Mouse (Mus musculus): ENCODE data around the gene Mettl2. TPM values are rescaled to one million over a fixed set of nuclear protein-coding genes. Genes with fewer than 3 reads are reported as not detected.
"Not testable (repeated sequence)": the region's sequence is repeated elsewhere in the genome, so short reads cannot be mapped to it uniquely, and the experiment has no call there.

Gene Mettl2
- polyA plus RNA-seq, 1 experiment: 4.6 TPM

DNA sequence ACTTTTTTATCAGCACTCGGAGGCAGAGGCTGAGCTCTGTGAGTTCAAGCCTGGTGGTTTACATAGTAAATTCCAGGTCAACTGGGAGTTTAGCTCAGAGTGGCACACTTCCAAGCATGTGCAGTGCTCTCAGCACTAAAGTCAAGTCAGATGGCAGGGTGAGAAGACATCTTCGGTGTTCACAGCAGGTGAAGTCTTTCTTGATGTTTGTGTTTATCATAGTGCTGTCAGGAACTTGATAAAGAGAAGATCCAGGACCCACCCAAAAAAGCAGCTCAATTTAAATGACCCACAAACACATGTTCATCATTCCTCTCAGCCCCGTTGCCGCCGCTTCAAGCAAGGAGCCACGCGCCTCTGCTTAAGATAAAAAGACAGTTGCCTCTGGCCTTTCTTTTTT, 9.5 kb downstream of the Mettl2 start:
- Histone ChIP-seq H3K27ac (ENCODE audit: insufficient read depth, low read depth, low read length) (no peak overlapping the region), H3K36me3 (ENCODE audit: control insufficient read depth, insufficient read depth, low read length) (peaks cover 66% of the 10 kb centered on the region), H3K4me3 (ENCODE audit: low read depth, low read length) (no peak overlapping the region), H3K27me3 (ENCODE audit: control insufficient read depth, insufficient read depth, low read length) (no peaks in the 10 kb centered on the region), H3K4me1 (ENCODE audit: control insufficient read depth, insufficient read depth, insufficient read length, low read length) (no peaks in the 10 kb centered on the region)
- WGBS: 91% methylated on average over 7 of the region's 7 CpGs
- TF ChIP-seq CTCF (IDR thresholded peaks at IDR 0.05; ENCODE audit: extremely low read depth, insufficient read length, insufficient replicate concordance, low read depth, low read length): no peak
- no peak for TF ChIP-seq POLR2A (IDR thresholded peaks at IDR 0.05; ENCODE audit: low read depth, low read length)

DNA sequence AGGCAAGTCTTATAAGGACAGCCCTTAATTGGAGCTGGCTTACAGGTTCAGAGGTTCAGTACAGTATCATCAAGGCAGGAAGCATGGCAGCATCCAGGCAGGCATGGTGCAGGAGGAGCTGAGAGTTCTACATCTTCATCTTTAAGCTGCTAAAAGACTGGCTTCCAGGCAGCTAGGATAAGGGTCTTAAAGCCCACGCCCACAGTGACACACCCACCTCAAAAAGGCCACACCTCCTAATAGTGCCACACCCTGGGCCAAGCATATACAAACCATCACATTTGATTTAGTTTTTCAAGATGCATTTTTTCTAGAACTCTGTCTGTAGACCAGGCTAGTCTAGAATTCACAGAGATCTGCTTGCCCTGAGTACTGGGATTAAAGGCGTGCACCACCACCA, 11.0 kb downstream of the Mettl2 start:
- H3K36me3 ChIP-seq (ENCODE audit: control insufficient read depth, insufficient read depth, low read length): peaks cover 60% of the 10 kb centered on the region
- 86% methylated on average over 2 of the region's 2 CpGs for WGBS
- not testable (repeated sequence) for H3K4me3 ChIP-seq (ENCODE audit: low read depth, low read length)

GRCm38 (mm10) chr11:105140512-105140911, 14.3 kb downstream of the Mettl2 start:
- peaks cover 38% of the 10 kb centered on the region for H3K36me3 ChIP-seq (ENCODE audit: control insufficient read depth, insufficient read depth, low read length)
- H3K4me3 ChIP-seq (ENCODE audit: low read depth, low read length); H3K4me1 ChIP-seq (ENCODE audit: control insufficient read depth, insufficient read depth, insufficient read length, low read length); H3K27me3 ChIP-seq (ENCODE audit: control insufficient read depth, insufficient read depth, low read length); H3K27ac ChIP-seq (ENCODE audit: insufficient read depth, low read depth, low read length): not testable (repeated sequence)
- WGBS: 96% methylated on average over 7 of the region's 8 CpGs

More for the DNA sequence above, 11.0 kb downstream of the Mettl2 start:
- H3K4me1 ChIP-seq (ENCODE audit: control insufficient read depth, insufficient read depth, insufficient read length, low read length); H3K27ac ChIP-seq (ENCODE audit: insufficient read depth, low read depth, low read length); H3K27me3 ChIP-seq (ENCODE audit: control insufficient read depth, insufficient read depth, low read length): not testable (repeated sequence)

- WGBS: 93% methylated on average over 5 of the region's 5 CpGs
- Histone ChIP-seq H3K27ac (ENCODE audit: insufficient read depth, low read depth, low read length) (no peak overlapping the region), H3K4me3 (ENCODE audit: low read depth, low read length) (no peak overlapping the region), H3K4me1 (ENCODE audit: control insufficient read depth, insufficient read depth, insufficient read length, low read length) (no peaks in the 10 kb centered on the region), H3K36me3 (ENCODE audit: control insufficient read depth, insufficient read depth, low read length) (peaks cover 33% of the 10 kb centered on the region), H3K27me3 (ENCODE audit: control insufficient read depth, insufficient read depth, low read length) (no peaks in the 10 kb centered on the region)
- TF ChIP-seq POLR2A (IDR thresholded peaks at IDR 0.05; ENCODE audit: low read depth, low read length) (no peak), CTCF (IDR thresholded peaks at IDR 0.05; ENCODE audit: extremely low read depth, insufficient read length, insufficient replicate concordance, low read depth, low read length) (no peak)
Measured at GRCm38 (mm10) chr11:105141115-105141514, 14.9 kb downstream of the Mettl2 start.

- TF ChIP-seq CTCF (IDR thresholded peaks at IDR 0.05; ENCODE audit: extremely low read depth, insufficient read length, insufficient replicate concordance, low read depth, low read length) (no peak), POLR2A (IDR thresholded peaks at IDR 0.05; ENCODE audit: low read depth, low read length) (no peak)
- no peak overlapping the region for H3K4me3 ChIP-seq (ENCODE audit: low read depth, low read length)
- H3K27me3 ChIP-seq (ENCODE audit: control insufficient read depth, insufficient read depth, low read length): no peaks in the 10 kb centered on the region
- H3K4me1 ChIP-seq (ENCODE audit: control insufficient read depth, insufficient read depth, insufficient read length, low read length): no peaks in the 10 kb centered on the region
- no peak overlapping the region for H3K27ac ChIP-seq (ENCODE audit: insufficient read depth, low read depth, low read length)
- H3K36me3 ChIP-seq (ENCODE audit: control insufficient read depth, insufficient read depth, low read length): peaks cover 13% of the 10 kb centered on the region
Measured at GRCm38 (mm10) chr11:105143564-105143963, 17.3 kb downstream of the Mettl2 start.

DNA sequence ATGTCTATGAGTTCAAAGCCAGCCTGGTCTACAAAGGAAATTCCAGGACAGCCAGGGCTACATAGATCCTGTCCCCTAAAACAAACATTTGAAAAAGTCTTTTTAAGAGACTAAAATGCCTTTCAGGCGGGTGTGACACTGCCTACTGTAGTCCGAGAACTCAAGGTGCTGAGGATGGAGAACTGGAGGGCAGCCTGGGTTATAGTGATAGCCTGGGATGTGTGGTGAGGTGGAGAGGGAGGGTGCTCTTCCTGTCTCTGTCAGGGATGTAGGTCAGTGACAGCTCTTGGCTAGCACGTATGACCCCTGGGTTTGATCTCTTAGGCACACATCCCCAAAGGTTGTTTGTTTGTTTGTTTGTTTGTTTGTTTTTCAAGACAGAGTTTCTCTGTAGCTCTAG, 17.9 kb downstream of the Mettl2 start:
- WGBS: 71% methylated on average over 3 of the region's 3 CpGs
- Histone ChIP-seq H3K27ac (ENCODE audit: insufficient read depth, low read depth, low read length) (no peak overlapping the region), H3K36me3 (ENCODE audit: control insufficient read depth, insufficient read depth, low read length) (peaks cover 13% of the 10 kb centered on the region), H3K27me3 (ENCODE audit: control insufficient read depth, insufficient read depth, low read length) (no peaks in the 10 kb centered on the region), H3K4me3 (ENCODE audit: low read depth, low read length) (no peak overlapping the region), H3K4me1 (ENCODE audit: control insufficient read depth, insufficient read depth, insufficient read length, low read length) (no peaks in the 10 kb centered on the region)
- no peak for TF ChIP-seq CTCF (IDR thresholded peaks at IDR 0.05; ENCODE audit: extremely low read depth, insufficient read length, insufficient replicate concordance, low read depth, low read length)
- no peak for TF ChIP-seq POLR2A (IDR thresholded peaks at IDR 0.05; ENCODE audit: low read depth, low read length)

DNA sequence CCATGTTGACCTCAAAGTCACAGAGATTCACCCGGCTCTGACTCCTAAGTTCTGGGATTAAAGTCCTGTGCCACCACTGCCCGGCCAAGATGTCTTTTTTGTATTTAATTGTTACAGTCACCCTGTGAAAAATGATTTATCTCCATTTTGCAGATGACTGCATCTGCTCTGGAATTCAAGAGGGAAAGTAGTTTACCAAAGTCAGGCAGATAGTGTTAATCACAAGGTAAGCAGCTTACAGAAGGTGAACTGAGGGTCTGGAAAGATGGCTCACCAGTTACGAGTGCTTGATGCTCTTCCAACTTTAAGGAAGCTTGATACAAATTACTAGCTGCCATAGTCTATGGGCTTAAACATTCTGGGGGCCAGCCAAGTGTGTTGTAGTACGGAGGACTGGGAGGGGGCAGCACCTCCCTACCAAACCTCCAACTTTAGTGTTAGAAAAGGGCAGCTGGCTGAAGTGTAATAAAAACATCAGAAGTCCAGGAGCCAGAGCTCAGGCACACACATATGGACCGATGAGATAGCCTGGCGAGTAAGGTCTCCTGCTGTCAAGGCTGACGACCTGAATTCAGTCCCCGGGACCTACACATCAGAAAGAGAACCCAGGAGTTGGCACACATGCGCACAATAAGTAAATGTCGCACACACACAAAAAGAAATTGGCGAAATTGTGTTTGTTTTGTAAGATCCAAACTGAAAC, 18.4 kb downstream of the Mettl2 start:
- TF ChIP-seq POLR2A (IDR thresholded peaks at IDR 0.05; ENCODE audit: low read depth, low read length) (no peak), CTCF (IDR thresholded peaks at IDR 0.05; ENCODE audit: extremely low read depth, insufficient read length, insufficient replicate concordance, low read depth, low read length) (no peak)
- Histone ChIP-seq H3K27me3 (ENCODE audit: control insufficient read depth, insufficient read depth, low read length) (no peaks in the 10 kb centered on the region), H3K4me3 (ENCODE audit: low read depth, low read length) (no peak overlapping the region), H3K27ac (ENCODE audit: insufficient read depth, low read depth, low read length) (no peak overlapping the region), H3K4me1 (ENCODE audit: control insufficient read depth, insufficient read depth, insufficient read length, low read length) (no peaks in the 10 kb centered on the region), H3K36me3 (ENCODE audit: control insufficient read depth, insufficient read depth, low read length) (peaks cover 9% of the 10 kb centered on the region)
- WGBS: 65% methylated on average over 11 of the region's 11 CpGs

DNA sequence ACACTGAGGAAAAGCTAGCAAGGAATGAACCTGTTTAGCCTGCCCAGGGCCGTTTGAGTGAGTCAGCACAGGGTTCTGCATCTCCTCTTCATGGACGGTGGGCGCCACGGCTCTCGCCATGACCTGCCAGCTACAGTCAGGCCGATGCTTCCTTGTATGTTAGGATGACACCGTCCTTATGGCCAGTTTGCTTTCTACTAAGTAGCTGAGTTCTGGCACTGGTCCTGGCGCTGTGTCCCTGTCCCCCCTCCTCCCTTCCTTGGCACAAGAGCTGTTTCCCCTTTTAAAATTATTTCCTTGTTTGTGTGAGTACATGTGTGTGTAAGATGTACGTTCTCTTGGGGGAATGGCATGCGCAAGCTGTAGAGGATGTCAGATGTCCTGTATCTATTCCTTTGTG, 19.0 kb downstream of the Mettl2 start:
- WGBS: 69% methylated on average over 10 of the region's 10 CpGs
- Histone ChIP-seq H3K4me3 (ENCODE audit: low read depth, low read length) (no peak overlapping the region), H3K27me3 (ENCODE audit: control insufficient read depth, insufficient read depth, low read length) (no peaks in the 10 kb centered on the region), H3K4me1 (ENCODE audit: control insufficient read depth, insufficient read depth, insufficient read length, low read length) (no peaks in the 10 kb centered on the region), H3K27ac (ENCODE audit: insufficient read depth, low read depth, low read length) (no peak overlapping the region), H3K36me3 (ENCODE audit: control insufficient read depth, insufficient read depth, low read length) (peaks cover 3% of the 10 kb centered on the region; the same call in 1 of the 2 replicates)
- TF ChIP-seq CTCF (IDR thresholded peaks at IDR 0.05; ENCODE audit: extremely low read depth, insufficient read length, insufficient replicate concordance, low read depth, low read length): no peak
- TF ChIP-seq POLR2A (IDR thresholded peaks at IDR 0.05; ENCODE audit: low read depth, low read length): no peak
